Mouse (Mus musculus): ENCODE data around the gene Il1rl2.

GRCm38 (mm10) chr1:40372951-40373350 is 48.5 kb downstream of the Il1rl2 start:
- TF ChIP-seq CTCF (IDR thresholded peaks at IDR 0.05; ENCODE audit: low read depth) (no peak), EP300 (IDR thresholded peaks at IDR 0.05; ENCODE audit: low read depth) (no peak)

Data from heart, postnatal 0 days (tissue).